Mouse (Mus musculus) embryonic facial prominence, embryonic 13.5 days (tissue): ENCODE measurements around the gene Nol10. TPM values are rescaled to one million over a fixed set of nuclear protein-coding genes. Genes with fewer than 3 reads are reported as not detected.
A peak's percentile ranks its signal among the peaks of the same experiment; 100 is the strongest.

Experiments
- ATAC-seq: fragments of 200-750 bp; cut with Nextera tagmentation; 2 replicates; pipeline ENCODE4 v1.8.0; 2017; ENCODE audit warnings: low read depth; ENCODE audit not compliant: insufficient number of reproducible peaks, insufficient read depth, low FRiP score, low TSS enrichment
- H3K27ac ChIP-seq: fragments of 300-500 bp; sonication (generic); 2 replicates; pipeline ENCODE4 v1.5.1; 2015; ENCODE audit warnings: moderate library complexity, mild to moderate bottlenecking, inconsistent platforms
- H3K27me3 ChIP-seq: fragments of 300-500 bp; sonication (generic); 2 replicates; pipeline ENCODE4 v1.6.1; 2015; ENCODE audit warnings: mild to moderate bottlenecking, inconsistent platforms
- H3K36me3 ChIP-seq: fragments of 300-500 bp; sonication (generic); 2 replicates; pipeline ENCODE4 v1.6.1; 2015; ENCODE audit warnings: mild to moderate bottlenecking, inconsistent platforms
- H3K4me1 ChIP-seq: fragments of 300-500 bp; sonication (generic); 2 replicates; pipeline ENCODE4 v1.6.1; 2015; ENCODE audit warnings: inconsistent platforms
- H3K4me2 ChIP-seq: fragments of 300-500 bp; sonication (generic); 2 replicates; pipeline ENCODE4 v1.6.1; 2015; ENCODE audit warnings: moderate library complexity, mild to moderate bottlenecking, inconsistent platforms
- H3K4me3 ChIP-seq: fragments of 300-500 bp; sonication (generic); 2 replicates; pipeline ENCODE4 v1.5.1; 2015; ENCODE audit warnings: mild to moderate bottlenecking, inconsistent platforms
- H3K9ac ChIP-seq: fragments of 300-500 bp; sonication (generic); 2 replicates; pipeline ENCODE4 v1.6.1; 2015; ENCODE audit warnings: mild to moderate bottlenecking, inconsistent platforms
- H3K9me3 ChIP-seq: fragments of 300-500 bp; sonication (generic); 2 replicates; pipeline ENCODE4 v1.6.1; 2016; ENCODE audit warnings: inconsistent platforms
- WGBS: fragments of 180-500 bp; shearing (Covaris S2); methylation state at CpG from one replicate; pipeline ENCODE4 v1.1.7; 2015; ENCODE audit warnings: mixed read lengths; 5-methylcytosine and 5-hydroxymethylcytosine counted together
- polyA plus RNA-seq: library from polyadenylated mRNA; unstranded; fragments of >200 nt; fragmentation: Nextera tagmentation; extraction: Ambion mirVana; gene quantifications from 2 replicates; pipeline ENCODE4 v1.2.1, GENCODE M21; 2015

The Nol10 gene
- polyA plus RNA-seq, 1 experiment from 2014 or later: 28.7 TPM

DNA sequence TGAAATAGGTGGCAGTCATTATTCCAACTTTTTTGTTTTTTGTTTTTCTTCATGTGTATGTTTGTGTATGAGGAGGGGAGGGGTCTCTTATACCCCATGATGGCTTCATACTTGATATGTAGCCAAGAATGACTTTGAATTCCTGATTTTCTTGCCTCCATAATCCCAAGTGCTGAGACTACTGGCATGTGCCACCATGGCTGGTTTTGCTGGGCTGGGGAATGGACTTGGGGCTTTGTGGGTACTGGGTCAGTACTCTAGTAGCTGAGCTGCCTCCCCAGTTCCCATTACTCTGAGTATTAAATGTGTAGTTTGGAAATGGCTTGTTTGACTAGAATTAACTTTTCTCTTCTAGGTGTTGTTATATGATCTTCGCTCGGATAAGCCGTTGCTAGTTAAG lies 20.9 kb downstream of the Nol10 start:
- H3K9ac ChIP-seq: no peak overlapping the region
- no peak overlapping the region for H3K4me2 ChIP-seq
- no peaks in the 10 kb centered on the region for H3K27me3 ChIP-seq
- no peak for ATAC-seq
- H3K27ac ChIP-seq: no peak overlapping the region
- no peak overlapping the region for H3K4me3 ChIP-seq
- H3K4me1 ChIP-seq: no peaks in the 10 kb centered on the region
- H3K9me3 ChIP-seq: no peaks in the 10 kb centered on the region
- WGBS: 94% methylated on average over 3 of the region's 3 CpGs
- peaks cover 72% of the 10 kb centered on the region for H3K36me3 ChIP-seq

- Histone ChIP-seq H3K4me1 (no peaks in the 10 kb centered on the region), H3K36me3 (peaks cover 72% of the 10 kb centered on the region), H3K27me3 (no peaks in the 10 kb centered on the region), H3K27ac (no peak overlapping the region), H3K4me3 (no peak overlapping the region), H3K9me3 (no peaks in the 10 kb centered on the region), H3K9ac (no peak overlapping the region), H3K4me2 (no peak overlapping the region)
- ATAC-seq: no peak
- 93% methylated on average over 7 of the region's 7 CpGs for WGBS
These were observed 21.5 kb downstream of the Nol10 start for GRCm38 (mm10) chr12:17369551-17370325.

DNA sequence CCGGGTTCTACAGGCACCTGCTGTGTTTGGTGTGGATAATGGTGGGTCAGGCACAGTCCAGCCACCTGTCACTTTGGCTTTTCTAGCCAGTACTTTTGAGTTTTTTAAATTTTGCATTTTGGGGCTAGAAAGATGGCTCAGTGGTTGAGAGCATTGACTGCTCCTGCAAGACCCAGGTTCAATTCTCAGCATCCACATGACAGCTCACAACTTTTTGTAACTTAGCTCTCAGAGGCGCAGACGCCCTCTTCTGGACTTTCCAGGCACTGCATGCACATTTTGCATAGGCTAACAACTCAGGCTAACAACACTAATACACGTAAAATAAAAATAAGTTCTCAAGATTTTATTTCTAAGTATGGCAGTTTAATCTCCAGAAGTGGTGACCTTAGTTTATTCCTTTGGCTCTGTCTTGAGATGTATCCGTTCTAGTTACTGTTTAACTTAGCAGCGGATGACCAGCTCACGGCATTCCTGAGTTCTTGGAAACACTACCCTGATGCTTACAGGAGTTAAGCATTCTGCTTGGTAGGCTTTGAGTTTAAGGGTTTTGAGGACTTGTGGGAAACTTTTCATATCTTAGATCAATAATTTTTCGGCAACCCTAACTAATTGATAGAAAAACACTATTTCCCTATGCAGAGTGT lies 23.5 kb downstream of the Nol10 start:
- peaks cover 81% of the 10 kb centered on the region for H3K36me3 ChIP-seq
- H3K4me1 ChIP-seq: no peaks in the 10 kb centered on the region
- H3K4me2 ChIP-seq: no peak overlapping the region
- no peak overlapping the region for H3K4me3 ChIP-seq
- H3K27ac ChIP-seq: no peak overlapping the region
- ATAC-seq: no peak
- WGBS: 90% methylated on average over 8 of the region's 8 CpGs
- no peak overlapping the region for H3K9ac ChIP-seq
- H3K9me3 ChIP-seq: no peaks in the 10 kb centered on the region
- no peaks in the 10 kb centered on the region for H3K27me3 ChIP-seq

- H3K36me3 ChIP-seq: peaks cover 87% of the 10 kb centered on the region
- H3K4me2 ChIP-seq: no peak overlapping the region
- H3K27me3 ChIP-seq: no peaks in the 10 kb centered on the region
- H3K4me1 ChIP-seq: no peaks in the 10 kb centered on the region
- no peak for ATAC-seq
- no peaks in the 10 kb centered on the region for H3K9me3 ChIP-seq
- no peak overlapping the region for H3K27ac ChIP-seq
- 81% methylated on average over 3 of the region's 3 CpGs for WGBS
- no peak overlapping the region for H3K9ac ChIP-seq
- H3K4me3 ChIP-seq: no peak overlapping the region
These were observed 24.4 kb downstream of the Nol10 start for GRCm38 (mm10) chr12:17372696-17373095.

- WGBS: 97% methylated on average over 5 of the region's 5 CpGs
- Histone ChIP-seq H3K4me1 (no peaks in the 10 kb centered on the region), H3K36me3 (peaks cover 90% of the 10 kb centered on the region), H3K4me2 (no peak overlapping the region), H3K9me3 (no peaks in the 10 kb centered on the region), H3K27ac (no peak overlapping the region), H3K27me3 (no peaks in the 10 kb centered on the region), H3K4me3 (no peak overlapping the region), H3K9ac (no peak overlapping the region)
- ATAC-seq: no peak
These were observed 25.3 kb downstream of the Nol10 start for GRCm38 (mm10) chr12:17373470-17373975.

DNA sequence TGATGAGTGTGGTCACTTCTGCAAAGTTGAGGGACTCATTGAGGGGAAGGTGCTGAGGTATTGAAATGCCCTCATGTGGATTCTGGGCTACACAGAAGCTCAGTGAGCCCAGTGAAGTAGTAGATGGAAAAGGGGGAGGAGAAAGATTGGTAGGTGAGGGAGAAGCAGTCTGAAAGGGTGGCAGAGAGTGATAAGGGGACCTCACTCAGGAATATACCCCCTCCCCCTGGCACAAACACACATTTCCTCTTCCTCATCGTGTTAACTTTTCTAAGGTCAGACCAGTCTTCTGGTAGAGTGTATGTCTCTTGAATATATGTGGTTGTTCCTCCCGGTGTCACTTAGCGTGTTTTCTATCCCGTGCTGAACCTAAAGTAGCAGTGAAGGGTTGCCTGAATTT lies 27.0 kb downstream of the Nol10 start:
- no peaks in the 10 kb centered on the region for H3K9me3 ChIP-seq
- H3K4me1 ChIP-seq: no peaks in the 10 kb centered on the region
- peaks cover 86% of the 10 kb centered on the region for H3K36me3 ChIP-seq
- H3K4me3 ChIP-seq: no peak overlapping the region
- ATAC-seq: no peak
- no peak overlapping the region for H3K9ac ChIP-seq
- WGBS: 92% methylated on average over 4 of the region's 4 CpGs
- no peak overlapping the region for H3K27ac ChIP-seq
- H3K27me3 ChIP-seq: no peaks in the 10 kb centered on the region
- no peak overlapping the region for H3K4me2 ChIP-seq

DNA sequence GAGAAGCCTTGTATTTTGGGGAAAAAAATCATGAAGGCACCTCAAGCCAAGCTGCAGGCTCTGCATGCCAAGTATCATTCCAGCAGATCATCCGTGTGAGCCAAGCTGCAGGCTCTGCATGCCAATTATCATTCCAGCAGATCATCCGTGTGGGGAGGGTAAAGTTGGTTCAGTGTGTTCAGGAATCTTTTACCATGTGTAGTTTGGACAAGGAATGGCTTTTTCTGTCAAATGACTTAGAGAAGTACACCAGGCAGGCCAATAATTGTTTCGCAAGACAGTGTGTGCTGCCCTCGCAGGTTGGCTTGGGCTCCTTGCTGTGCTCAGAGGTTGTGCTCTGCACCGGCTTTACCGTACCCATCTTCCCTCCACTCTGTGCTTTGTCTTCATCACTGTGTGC lies 28.3 kb downstream of the Nol10 start:
- H3K36me3 ChIP-seq: peaks cover 88% of the 10 kb centered on the region
- H3K4me1 ChIP-seq: no peaks in the 10 kb centered on the region
- no peaks in the 10 kb centered on the region for H3K27me3 ChIP-seq
- no peak for ATAC-seq
- H3K9ac ChIP-seq: no peak overlapping the region
- no peak overlapping the region for H3K27ac ChIP-seq
- no peak overlapping the region for H3K4me3 ChIP-seq
- no peaks in the 10 kb centered on the region for H3K9me3 ChIP-seq
- no peak overlapping the region for H3K4me2 ChIP-seq
- WGBS: 81% methylated on average over 6 of the region's 6 CpGs

GRCm38 (mm10) chr12:17380991-17381390 lies 32.7 kb downstream of the Nol10 start:
- Histone ChIP-seq H3K9ac (no peak overlapping the region), H3K36me3 (peaks cover 64% of the 10 kb centered on the region), H3K27ac (no peak overlapping the region), H3K9me3 (no peaks in the 10 kb centered on the region), H3K4me2 (no peak overlapping the region), H3K4me3 (no peak overlapping the region), H3K4me1 (no peaks in the 10 kb centered on the region), H3K27me3 (no peaks in the 10 kb centered on the region)
- ATAC-seq: no peak
- 89% methylated on average over 6 of the region's 6 CpGs for WGBS

DNA sequence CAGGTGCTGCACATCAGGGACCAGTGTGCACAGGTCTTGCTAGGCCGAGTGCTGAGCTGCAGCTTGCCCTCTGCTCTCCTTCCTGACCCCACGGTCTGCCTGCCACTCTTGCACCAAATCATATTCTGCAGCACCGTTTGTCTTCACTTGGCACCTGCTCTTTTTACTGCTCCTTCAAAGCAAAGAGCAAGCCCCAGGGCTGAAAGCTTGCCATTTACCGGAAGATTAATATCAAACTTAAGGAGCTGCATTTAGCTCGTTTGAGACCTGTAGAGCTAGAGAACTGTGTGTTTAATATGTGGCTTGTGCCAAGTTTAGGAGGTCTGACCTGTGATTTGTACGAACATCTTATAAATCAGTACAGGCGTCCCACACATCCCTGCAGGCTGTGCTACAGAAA lies 34.5 kb downstream of the Nol10 start:
- WGBS: 73% methylated on average over 7 of the region's 7 CpGs
- no peak for ATAC-seq
- Histone ChIP-seq H3K36me3 (peaks cover 50% of the 10 kb centered on the region), H3K4me2 (no peak overlapping the region), H3K4me1 (0 out of 2 replicates have a peak, but pooled peaks cover 5% of the 10 kb centered on the region), H3K27ac (no peak overlapping the region), H3K4me3 (no peak overlapping the region), H3K9me3 (no peaks in the 10 kb centered on the region), H3K27me3 (no peaks in the 10 kb centered on the region), H3K9ac (no peak overlapping the region)

- Histone ChIP-seq H3K9ac (no peak overlapping the region), H3K4me2 (no peak overlapping the region), H3K36me3 (peaks cover 24% of the 10 kb centered on the region), H3K27me3 (no peaks in the 10 kb centered on the region), H3K27ac (no peak overlapping the region), H3K9me3 (no peaks in the 10 kb centered on the region), H3K4me3 (no peak overlapping the region), H3K4me1 (peaks cover 9% of the 10 kb centered on the region)
- WGBS: 72% methylated on average over 3 of the region's 3 CpGs
- no peak for ATAC-seq
These were observed 38.6 kb downstream of the Nol10 start for GRCm38 (mm10) chr12:17386896-17387295.

DNA sequence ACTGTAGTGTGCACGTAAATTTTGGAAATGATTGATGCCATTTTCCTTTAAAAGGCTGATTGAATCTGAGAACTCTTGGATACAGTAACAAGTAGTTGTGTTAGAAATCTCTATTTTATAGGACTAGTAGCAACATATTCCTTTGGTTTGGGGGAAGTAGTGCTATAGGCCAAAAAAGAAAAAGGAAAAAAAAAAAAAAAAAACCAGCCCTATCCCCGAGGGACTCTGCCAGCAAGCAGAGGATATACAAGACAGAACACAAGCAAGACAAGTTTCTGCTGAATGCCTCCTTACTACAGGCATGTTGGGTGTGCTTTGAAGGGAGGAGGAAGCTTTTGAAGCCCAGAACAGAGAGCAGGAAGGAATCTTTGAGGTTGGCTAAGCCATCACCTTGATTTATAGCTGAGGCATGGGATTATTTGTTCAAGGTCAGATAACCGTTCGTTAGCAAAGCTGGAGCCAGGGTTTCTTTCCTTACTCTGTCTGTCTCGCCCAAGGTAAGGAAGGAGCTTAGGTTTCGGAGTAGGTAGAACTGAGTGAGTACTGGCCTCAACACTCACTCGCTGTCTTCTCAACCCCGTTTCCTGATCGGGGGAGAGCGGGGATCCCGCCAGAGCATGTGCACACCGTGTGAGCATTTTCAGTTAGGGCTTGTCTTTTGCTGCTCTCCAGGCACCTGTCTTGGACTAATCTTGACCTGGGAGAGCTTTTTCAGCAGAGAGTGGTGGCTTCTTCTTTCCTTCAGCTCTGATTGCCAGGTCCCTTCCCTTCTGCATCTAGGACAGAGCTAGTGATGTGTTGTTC lies 39.3 kb downstream of the Nol10 start:
- no peak overlapping the region for H3K9ac ChIP-seq
- ATAC-seq: no peak
- WGBS: 81% methylated on average over 12 of the region's 12 CpGs
- H3K4me2 ChIP-seq: no peak overlapping the region
- H3K36me3 ChIP-seq: peaks cover 19% of the 10 kb centered on the region
- H3K9me3 ChIP-seq: no peaks in the 10 kb centered on the region
- no peak overlapping the region for H3K4me3 ChIP-seq
- H3K27me3 ChIP-seq: no peaks in the 10 kb centered on the region
- H3K27ac ChIP-seq: peak overlapping the region; percentile 33; the same call in 1 of the 2 replicates
- peaks cover 9% of the 10 kb centered on the region for H3K4me1 ChIP-seq
